Mouse (Mus musculus): ENCODE measurements around the gene Egln3.

DNA sequence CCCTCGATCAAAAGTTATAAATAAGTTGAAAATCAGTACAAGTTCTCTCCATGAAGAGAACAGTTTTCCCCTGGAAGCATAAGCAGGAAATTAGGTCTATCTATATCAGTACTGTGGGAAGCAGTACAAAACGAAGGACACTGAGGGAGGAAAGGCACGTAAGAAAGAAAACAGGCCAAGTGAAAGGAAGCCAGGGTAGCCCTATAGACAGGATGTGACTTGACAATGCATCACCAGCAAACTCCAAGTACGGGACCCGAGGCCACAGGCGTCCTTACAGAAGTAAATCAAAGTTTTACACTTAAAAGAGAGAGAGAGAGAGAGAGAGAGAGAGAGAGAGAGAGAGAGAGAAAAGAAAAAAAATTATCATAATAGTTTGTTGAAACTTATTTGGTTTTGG lies 2.8 kb downstream of the Egln3 start:
- TF ChIP-seq MAFK (IDR thresholded peaks at IDR 0.05; ENCODE audit: insufficient read depth, low read depth, low read length), result no peak
- no peak for TF ChIP-seq CHD2 (IDR thresholded peaks at IDR 0.05; ENCODE audit: low read depth, low read length)
- TF ChIP-seq ZC3H11A (IDR thresholded peaks at IDR 0.05; ENCODE audit: borderline replicate concordance, low read depth, low read length), result no peak
- TF ChIP-seq ZNF384 (IDR thresholded peaks at IDR 0.05; ENCODE audit: low read depth, low read length), result no peak
- TF ChIP-seq HCFC1 (IDR thresholded peaks at IDR 0.05; ENCODE audit: borderline replicate concordance, insufficient read depth, low read length), result no peak
